In genomic region chr13:58043278-58043677, GRCm38 (mm10) we compare ENCODE assay signal across 25 mouse cellular contexts.
"Had no signal": no experiment of that assay in that cellular context is flagged by ENCODE, and none has a peak within 500 bp of the region (broad histone marks: within the 10 kb centered on the region; RNA-seq: fewer than 3 reads in every experiment).

No protein-coding gene starts in this region.

- DNase-seq: gastrocnemius, postnatal 14 days; gastrocnemius, postnatal 36 days; heart, adult 11 months; heart, adult 2 months; heart, postnatal 14 days; heart, postnatal 36 days; kidney, adult 11 months; kidney, adult 2 months; kidney, adult 9 months; kidney, postnatal 14 days; kidney, postnatal 36 days; layer of hippocampus, postnatal 36 days; left cerebral cortex, postnatal 4 days had no signal

- H3K4me3 ChIP-seq: heart, adult 2 months; heart, embryonic 13.5 days; heart, embryonic 15.5 days; hindbrain, embryonic 13.5 days; hindbrain, embryonic 15.5 days; kidney, embryonic 15.5 days; limb, embryonic 13.5 days; limb, embryonic 15.5 days; liver, embryonic 12.5 days had no signal

- ATAC-seq: hindbrain, postnatal 0 days; intestine, embryonic 16.5 days; liver, embryonic 12.5 days had no signal

- H3K27ac ChIP-seq: heart, adult 2 months; heart, embryonic 13.5 days; heart, embryonic 15.5 days; hindbrain, embryonic 13.5 days; hindbrain, embryonic 15.5 days; hindbrain, postnatal 0 days; kidney, embryonic 15.5 days; kidney, postnatal 0 days; limb, embryonic 13.5 days; limb, embryonic 15.5 days; liver, embryonic 12.5 days; liver, embryonic 14.5 days had no signal
